Mouse (Mus musculus): Measurements from ENCODE around the gene Vsx2. TPM values are rescaled to one million over a fixed set of nuclear protein-coding genes. Genes with fewer than 3 reads are reported as not detected.

Vsx2 gene
- 1.6 and 2.2 TPM in 2 replicates for polyA plus RNA-seq (2012; rRNA removed)

- no peak for DNase-seq
- Histone ChIP-seq H3K4me3 (replicated peaks; ENCODE audit: insufficient read depth, low read depth, low read length) (no peak within 1 kb of the TSS), H3K27ac (ENCODE audit: insufficient read depth, low read length) (no peak within 1 kb of the TSS), H3K27me3 (ENCODE audit: control insufficient read depth, insufficient read depth, low read length) (peaks cover 6% of the 10 kb centered on the region; the same call in 1 of the 2 replicates), H3K4me1 (ENCODE audit: control insufficient read depth, insufficient read depth, low read length) (no peaks in the 10 kb centered on the region)
- 9% methylated on average over 25 of the region's 25 CpGs for WGBS
- no peak for TF ChIP-seq CTCF (IDR thresholded peaks at IDR 0.05; ENCODE audit: borderline replicate concordance, insufficient read depth, low read depth, low read length)
- no peak for TF ChIP-seq POLR2A (IDR thresholded peaks at IDR 0.05; ENCODE audit: borderline replicate concordance, insufficient read depth, low read length)
These were observed at the start of gene Vsx2 for GRCm38 (mm10) chr12:84569336-84569970. Gene Vsx2, plus strand, starts transcription at chr12:84569762.

- H3K27me3 ChIP-seq (ENCODE audit: control insufficient read depth, insufficient read depth, low read length) = no peaks in the 10 kb centered on the region
- H3K4me3 ChIP-seq (replicated peaks; ENCODE audit: insufficient read depth, low read depth, low read length) = no peak overlapping the region
- H3K27ac ChIP-seq (ENCODE audit: insufficient read depth, low read length) = no peak overlapping the region
- TF ChIP-seq POLR2A (IDR thresholded peaks at IDR 0.05; ENCODE audit: borderline replicate concordance, insufficient read depth, low read length) = no peak
- no peak for TF ChIP-seq CTCF (IDR thresholded peaks at IDR 0.05; ENCODE audit: borderline replicate concordance, insufficient read depth, low read depth, low read length)
- no peak for DNase-seq
- H3K4me1 ChIP-seq (ENCODE audit: control insufficient read depth, insufficient read depth, low read length) = no peaks in the 10 kb centered on the region
- 75% methylated on average over 3 of the region's 3 CpGs for WGBS
These were observed 45.8 kb upstream of the Vsx2 start for GRCm38 (mm10) chr12:84523728-84524127.

DNA sequence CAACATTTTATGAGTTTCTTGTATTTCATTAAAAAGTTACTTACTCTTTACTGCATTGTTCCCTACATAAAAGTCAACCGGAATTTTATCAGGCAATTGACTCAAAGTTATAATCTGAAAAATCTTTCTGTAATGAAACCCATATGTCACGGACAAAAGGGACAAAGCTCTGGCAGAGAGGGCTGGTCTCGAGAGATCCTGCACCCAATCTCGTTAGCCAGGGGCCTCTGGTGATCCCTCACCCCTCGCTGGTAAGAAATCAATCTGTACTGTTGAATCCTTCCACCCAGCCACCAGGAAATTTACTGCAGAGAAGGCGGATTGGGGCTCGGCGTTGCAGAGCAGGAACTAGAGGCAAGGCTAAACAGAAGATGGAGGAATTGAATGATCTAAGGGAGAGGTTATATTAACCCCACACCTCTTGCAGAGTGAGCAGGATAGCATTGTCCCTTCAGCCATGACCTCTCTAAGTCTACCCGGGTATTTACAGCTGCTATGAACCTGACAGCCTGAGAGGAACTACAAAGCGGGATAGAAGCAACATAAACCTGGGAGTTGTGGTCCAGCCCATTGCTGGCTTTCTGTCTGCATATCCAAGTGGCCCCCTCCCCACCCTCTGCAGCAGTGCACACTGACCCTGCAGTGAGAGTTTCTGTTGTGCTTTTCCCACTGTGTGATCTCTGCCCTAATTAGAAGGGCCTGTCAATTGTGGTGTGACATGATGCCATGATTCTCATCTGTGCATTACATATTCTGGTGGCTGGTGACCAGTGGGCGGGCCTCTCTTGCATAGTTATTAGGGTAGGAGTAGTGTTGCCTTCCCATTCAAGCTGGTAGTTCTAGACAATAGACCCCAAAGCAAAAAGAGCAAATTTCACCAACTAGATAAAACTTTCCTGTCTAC is 45.2 kb upstream of the Vsx2 start:
- H3K27ac ChIP-seq (ENCODE audit: insufficient read depth, low read length) = no peak overlapping the region
- WGBS = 82% methylated on average over 11 of the region's 11 CpGs
- H3K4me3 ChIP-seq (replicated peaks; ENCODE audit: insufficient read depth, low read depth, low read length) = no peak overlapping the region
- H3K4me1 ChIP-seq (ENCODE audit: control insufficient read depth, insufficient read depth, low read length) = no peaks in the 10 kb centered on the region
- no peak for DNase-seq
- H3K27me3 ChIP-seq (ENCODE audit: control insufficient read depth, insufficient read depth, low read length) = no peaks in the 10 kb centered on the region
- TF ChIP-seq POLR2A (IDR thresholded peaks at IDR 0.05; ENCODE audit: borderline replicate concordance, insufficient read depth, low read length) = no peak
- TF ChIP-seq CTCF (IDR thresholded peaks at IDR 0.05; ENCODE audit: borderline replicate concordance, insufficient read depth, low read depth, low read length) = no peak

- Histone ChIP-seq H3K4me1 (ENCODE audit: control insufficient read depth, insufficient read depth, low read length) (no peaks in the 10 kb centered on the region), H3K27me3 (ENCODE audit: control insufficient read depth, insufficient read depth, low read length) (no peaks in the 10 kb centered on the region), H3K27ac (ENCODE audit: insufficient read depth, low read length) (no peak overlapping the region), H3K4me3 (replicated peaks; ENCODE audit: insufficient read depth, low read depth, low read length) (no peak overlapping the region)
- no peak for DNase-seq
- 93% methylated on average over 12 of the region's 12 CpGs for WGBS
- TF ChIP-seq POLR2A (IDR thresholded peaks at IDR 0.05; ENCODE audit: borderline replicate concordance, insufficient read depth, low read length) = no peak
- TF ChIP-seq CTCF (IDR thresholded peaks at IDR 0.05; ENCODE audit: borderline replicate concordance, insufficient read depth, low read depth, low read length) = no peak
These were observed 44.1 kb upstream of the Vsx2 start for GRCm38 (mm10) chr12:84525422-84525821.

DNA sequence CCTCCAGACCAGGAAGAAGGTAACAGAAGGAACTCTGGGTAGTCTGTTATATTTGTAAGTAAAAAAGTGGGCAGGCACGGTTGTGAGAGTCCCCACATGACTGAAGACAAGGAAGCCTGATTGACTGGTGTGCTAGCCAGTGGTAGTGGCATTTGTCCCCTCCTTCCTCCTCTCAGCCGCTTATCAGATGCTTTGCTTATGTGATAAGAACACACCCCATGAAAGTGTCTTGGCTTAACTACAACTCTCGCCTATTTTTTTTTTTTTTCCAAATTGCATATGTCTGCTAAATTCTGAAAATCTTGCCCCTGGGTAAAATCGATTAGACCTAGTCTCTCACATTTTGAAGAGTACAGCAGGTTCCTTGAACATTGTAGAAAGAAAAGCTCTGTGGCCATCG is 39.1 kb upstream of the Vsx2 start:
- Histone ChIP-seq H3K27me3 (ENCODE audit: control insufficient read depth, insufficient read depth, low read length) (no peaks in the 10 kb centered on the region), H3K4me3 (replicated peaks; ENCODE audit: insufficient read depth, low read depth, low read length) (no peak overlapping the region), H3K4me1 (ENCODE audit: control insufficient read depth, insufficient read depth, low read length) (peaks cover 3% of the 10 kb centered on the region; the same call in 1 of the 2 replicates), H3K27ac (ENCODE audit: insufficient read depth, low read length) (no peak overlapping the region)
- 90% methylated on average over 5 of the region's 5 CpGs for WGBS
- TF ChIP-seq POLR2A (IDR thresholded peaks at IDR 0.05; ENCODE audit: borderline replicate concordance, insufficient read depth, low read length) (no peak), CTCF (IDR thresholded peaks at IDR 0.05; ENCODE audit: borderline replicate concordance, insufficient read depth, low read depth, low read length) (no peak)
- DNase-seq = no peak

DNA sequence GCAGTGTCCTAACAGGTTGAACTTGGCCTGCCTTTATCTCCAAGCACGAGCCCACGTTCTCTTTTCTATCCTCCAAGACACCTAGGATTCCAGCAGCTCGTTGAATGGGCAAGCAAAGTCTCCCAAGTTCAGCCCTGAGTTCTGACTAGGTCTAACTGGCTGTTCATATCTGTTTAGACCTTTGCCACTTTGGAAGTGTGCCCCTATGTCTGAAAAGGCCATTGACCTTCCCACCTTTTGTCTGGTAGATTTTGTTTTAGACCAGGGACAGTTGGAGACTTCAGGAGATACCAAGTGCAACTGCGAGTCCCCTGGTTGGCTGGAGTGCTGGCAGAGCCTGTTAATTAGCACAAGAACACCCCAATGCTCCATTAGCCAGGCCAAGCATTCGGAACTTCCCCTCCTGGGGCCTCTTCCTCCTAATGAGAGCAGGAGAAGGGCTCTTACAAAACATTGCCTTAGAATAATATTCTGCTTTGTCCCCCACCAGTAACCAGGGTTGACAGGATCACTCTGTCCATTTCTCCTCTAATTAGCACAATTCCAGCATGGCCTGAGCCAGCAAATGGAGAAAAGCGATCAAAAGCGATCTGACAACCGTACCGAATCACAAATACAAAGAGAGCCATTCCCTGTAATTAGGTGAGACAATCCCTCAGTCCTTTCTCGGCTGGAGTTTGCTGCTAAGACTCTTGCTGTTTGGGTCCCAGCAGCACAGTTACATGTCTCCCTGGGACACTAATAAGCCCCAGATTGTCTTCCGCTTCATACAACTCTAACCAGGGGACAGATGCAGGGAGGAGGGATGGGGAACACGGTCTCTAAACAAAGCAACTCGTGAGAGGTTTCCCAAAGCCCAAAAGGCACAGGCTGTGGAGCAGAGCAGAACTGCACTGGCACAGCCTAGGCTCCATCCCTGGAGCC is 37.4 kb upstream of the Vsx2 start:
- no peaks in the 10 kb centered on the region for H3K27me3 ChIP-seq (ENCODE audit: control insufficient read depth, insufficient read depth, low read length)
- TF ChIP-seq POLR2A (IDR thresholded peaks at IDR 0.05; ENCODE audit: borderline replicate concordance, insufficient read depth, low read length) (no peak), CTCF (IDR thresholded peaks at IDR 0.05; ENCODE audit: borderline replicate concordance, insufficient read depth, low read depth, low read length) (no peak)
- H3K4me3 ChIP-seq (replicated peaks; ENCODE audit: insufficient read depth, low read depth, low read length) = no peak overlapping the region
- 38% methylated on average over 13 of the region's 13 CpGs for WGBS
- no peak overlapping the region for H3K27ac ChIP-seq (ENCODE audit: insufficient read depth, low read length)
- H3K4me1 ChIP-seq (ENCODE audit: control insufficient read depth, insufficient read depth, low read length) = peaks cover 3% of the 10 kb centered on the region; the same call in 1 of the 2 replicates
- DNase-seq = peak in 1 of 2 experiments; percentile 17

DNA sequence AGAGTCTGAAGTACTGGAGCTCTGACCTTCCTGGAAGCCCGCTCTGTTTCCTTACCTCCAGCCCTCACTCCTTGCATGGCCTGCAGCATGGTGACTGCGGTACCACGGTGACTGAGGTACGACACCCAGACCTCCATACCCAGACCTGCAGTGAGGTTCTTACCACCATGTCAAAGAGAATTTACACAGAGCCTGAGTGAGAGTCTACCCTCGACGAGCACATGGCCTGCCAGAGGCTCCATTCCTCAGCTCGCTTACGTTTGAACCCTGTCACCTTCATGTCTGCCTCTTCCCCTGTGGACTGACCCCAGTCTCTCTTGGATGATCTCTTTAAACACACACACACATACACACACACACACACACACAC is 36.7 kb upstream of the Vsx2 start:
- Histone ChIP-seq H3K27me3 (ENCODE audit: control insufficient read depth, insufficient read depth, low read length) (no peaks in the 10 kb centered on the region), H3K4me1 (ENCODE audit: control insufficient read depth, insufficient read depth, low read length) (peaks cover 3% of the 10 kb centered on the region; the same call in 1 of the 2 replicates), H3K4me3 (replicated peaks; ENCODE audit: insufficient read depth, low read depth, low read length) (no peak overlapping the region), H3K27ac (ENCODE audit: insufficient read depth, low read length) (no peak overlapping the region)
- 47% methylated on average over 8 of the region's 8 CpGs for WGBS
- TF ChIP-seq CTCF (IDR thresholded peaks at IDR 0.05; ENCODE audit: borderline replicate concordance, insufficient read depth, low read depth, low read length) (no peak), POLR2A (IDR thresholded peaks at IDR 0.05; ENCODE audit: borderline replicate concordance, insufficient read depth, low read length) (no peak)
- no peak for DNase-seq

Measured in cerebellum, adult 2 months (tissue).